Mouse (Mus musculus) brain, embryonic 14.5 days (tissue): ENCODE data around the gene Cntfr.

Experiments used
- CTCF ChIP-seq: fragments of 200-500 bp; IDR thresholded peaks from 2 replicates; pipeline ENCODE4 v1.5.1; 2012; ENCODE audit warnings: inconsistent platforms, mild to moderate bottlenecking, moderate library complexity, borderline replicate concordance; ENCODE audit not compliant: insufficient read depth, insufficient read length; ENCODE audit errors: extremely low read depth
- POLR2A ChIP-seq: fragments of 200-500 bp; IDR thresholded peaks from 2 replicates; pipeline ENCODE4 v1.6.1; 2012; ENCODE audit warnings: mild to moderate bottlenecking, inconsistent platforms, borderline replicate concordance; ENCODE audit not compliant: poor library complexity, insufficient read depth, insufficient read length, severe bottlenecking; ENCODE audit errors: extremely low read depth

DNA sequence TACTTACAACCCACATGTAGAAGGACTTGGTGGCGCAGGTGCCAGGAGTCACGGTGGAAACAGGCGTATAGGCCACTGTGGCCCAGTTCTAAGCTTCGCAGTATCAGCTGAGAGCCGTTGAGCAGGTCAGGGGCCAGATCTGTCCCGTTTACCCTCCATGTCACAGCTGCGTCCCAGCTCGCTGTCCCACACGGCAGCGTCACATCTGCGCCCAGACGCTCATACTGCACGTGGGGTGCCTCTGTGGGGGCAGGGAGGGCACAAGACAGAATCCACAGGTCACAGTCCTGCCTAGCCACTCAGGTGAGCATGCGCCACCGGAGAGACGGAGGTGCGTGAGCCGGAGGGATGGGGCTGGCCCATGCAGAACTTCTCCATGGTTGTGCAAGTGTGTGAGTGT, 26.1 kb downstream of the Cntfr start:
- TF ChIP-seq CTCF: no peak
- TF ChIP-seq POLR2A: no peak
